ENCODE assay signal across 8 mouse cellular contexts in the genomic region with DNA sequence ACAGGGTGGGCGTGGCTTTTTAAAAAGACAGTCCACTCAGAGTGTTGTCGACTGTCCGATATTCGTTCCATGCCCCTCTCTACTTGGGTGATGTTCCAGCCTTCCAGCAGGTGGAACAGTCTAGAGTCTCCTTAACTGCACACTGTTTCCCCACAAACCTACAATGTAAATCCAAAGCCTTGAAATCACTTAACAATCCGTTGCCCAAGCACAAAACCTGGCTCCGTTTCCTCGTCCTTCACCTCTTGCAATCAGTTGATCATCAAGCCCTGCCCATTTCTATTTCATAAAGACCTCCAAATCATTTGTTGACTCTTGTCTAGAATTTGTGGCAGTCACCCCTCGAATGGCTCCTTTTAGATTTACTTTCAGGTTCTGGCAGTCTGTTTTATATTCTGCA. TPM values are rescaled to one million over a fixed set of nuclear protein-coding genes. Genes with fewer than 3 reads are reported as not detected.
DNase-seq lines count a peak whose midpoint lies in the region; ATAC-seq and TF ChIP-seq lines count a peak whose summit lies in the region.

No protein-coding gene starts in this region.

- intact Hi-C loops in heart, postnatal 14 days (cut with DNase I): no loop called here

- 0 out of 2 replicates have a peak overlapping the region, but pooled peaks have one; percentile 4 for H3K4me3 ChIP-seq in heart, embryonic 12.5 days
- peak overlapping the region; percentile 89 for H3K4me3 ChIP-seq in E14TG2a.4 (replicated peaks; ENCODE audit: low read length)
- H3K4me3 ChIP-seq in forebrain, embryonic 11.5 days (ENCODE audit: low read depth, low read length): no peak overlapping the region; the same call in 1 of the 2 replicates
- peak overlapping the region; percentile 72 for H3K4me3 ChIP-seq in liver, embryonic 16.5 days (ENCODE audit: low read depth, low read length)

- peaks cover 16% of the 10 kb centered on the region for H3K36me3 ChIP-seq in heart, embryonic 12.5 days
- peaks cover 22% of the 10 kb centered on the region for H3K36me3 ChIP-seq in E14TG2a.4 (ENCODE audit: insufficient read depth, low read length)
- H3K36me3 ChIP-seq in forebrain, embryonic 11.5 days (ENCODE audit: control insufficient read depth, insufficient read depth, low read length): no peaks in the 10 kb centered on the region; the same call in 1 of the 2 replicates
- no peaks in the 10 kb centered on the region for H3K36me3 ChIP-seq in liver, embryonic 16.5 days (ENCODE audit: control insufficient read depth, insufficient read depth)

- 86% methylated on average over 8 of the region's 8 CpGs for WGBS in heart, embryonic 12.5 days
- WGBS in forebrain, embryonic 11.5 days: 88% methylated on average over 8 of the region's 8 CpGs
- WGBS in liver, embryonic 16.5 days (ENCODE audit: insufficient replicate concordance): 69% methylated on average over 8 of the region's 8 CpGs

- H3K27me3 ChIP-seq in heart, embryonic 12.5 days (replicated peaks): no peaks in the 10 kb centered on the region
- no peaks in the 10 kb centered on the region for H3K27me3 ChIP-seq in E14TG2a.4 (ENCODE audit: insufficient read depth, low read length)
- no peaks in the 10 kb centered on the region for H3K27me3 ChIP-seq in forebrain, embryonic 11.5 days (ENCODE audit: control insufficient read depth, insufficient read depth, low read length)
- no peaks in the 10 kb centered on the region for H3K27me3 ChIP-seq in liver, embryonic 16.5 days (ENCODE audit: control insufficient read depth, insufficient read depth, low read depth, low read length)

- H3K4me2 ChIP-seq in heart, embryonic 12.5 days: peak overlapping the region; percentile 16; the same call in 1 of the 2 replicates
- peak overlapping the region; percentile 53; the same call in 1 of the 2 replicates for H3K4me2 ChIP-seq in forebrain, embryonic 11.5 days (ENCODE audit: low read depth, low read length, severe bottlenecking)
- H3K4me2 ChIP-seq in liver, embryonic 16.5 days (ENCODE audit: low read depth, low read length): peak overlapping the region; percentile 66; the same call in 1 of the 2 replicates

- H3K9ac ChIP-seq in heart, embryonic 12.5 days: no peak overlapping the region
- H3K9ac ChIP-seq in forebrain, embryonic 11.5 days (ENCODE audit: low read length): no peak overlapping the region
- H3K9ac ChIP-seq in liver, embryonic 16.5 days (ENCODE audit: low read depth, low read length): no peak overlapping the region

- TF ChIP-seq CTCF in E14TG2a.4 (conservative IDR thresholded peaks at IDR 0.05; ENCODE audit: low read length): no peak

- no peaks in the 10 kb centered on the region for H3K9me3 ChIP-seq in heart, embryonic 12.5 days (replicated peaks)
- no peaks in the 10 kb centered on the region for H3K9me3 ChIP-seq in E14TG2a.4 (ENCODE audit: low read length)
- no peaks in the 10 kb centered on the region for H3K9me3 ChIP-seq in forebrain, embryonic 11.5 days (ENCODE audit: control insufficient read depth, low read length)
- H3K9me3 ChIP-seq in liver, embryonic 16.5 days (replicated peaks; ENCODE audit: control insufficient read depth, low read length): no peaks in the 10 kb centered on the region

- no peak overlapping the region for H3K27ac ChIP-seq in heart, embryonic 12.5 days (ENCODE audit: poor library complexity, severe bottlenecking)
- no peak overlapping the region for H3K27ac ChIP-seq in forebrain, embryonic 11.5 days (ENCODE audit: low read depth, low read length)
- no peak overlapping the region for H3K27ac ChIP-seq in liver, embryonic 16.5 days (ENCODE audit: low read length)

- no peak for ATAC-seq in heart, embryonic 12.5 days (ENCODE audit: insufficient number of reproducible peaks, low FRiP score)
- no peak for ATAC-seq in forebrain, embryonic 11.5 days (replicated peaks; ENCODE audit: low FRiP score)
- ATAC-seq in liver, embryonic 16.5 days (ENCODE audit: low read depth): no peak
- no peak for ATAC-seq in megakaryocyte progenitor cell, adult 5-6 weeks (replicated peaks; ENCODE audit: poor library complexity)

- H3K4me1 ChIP-seq in heart, embryonic 12.5 days (replicated peaks): no peaks in the 10 kb centered on the region
- H3K4me1 ChIP-seq in E14TG2a.4 (replicated peaks; ENCODE audit: low read depth, low read length): peaks cover 34% of the 10 kb centered on the region
- no peaks in the 10 kb centered on the region for H3K4me1 ChIP-seq in forebrain, embryonic 11.5 days (replicated peaks; ENCODE audit: control insufficient read depth, insufficient read depth, low read length)
- peaks cover 2% of the 10 kb centered on the region for H3K4me1 ChIP-seq in liver, embryonic 16.5 days (ENCODE audit: control insufficient read depth, low read depth, low read length)

- DNase-seq in heart, postnatal 14 days: no peak
- no peak for DNase-seq in forebrain, embryonic 11.5 days (ENCODE audit: low spot score)
- DNase-seq in layer of hippocampus, adult 9-10 months (ENCODE audit: low spot score): no peak
- DNase-seq in right cerebral cortex, postnatal 4 days: no peak

RNA-seq across cellular contexts. Expression of a gene that starts 1.4 kb away (rescaled TPM):
- 40.6 and 43.3 TPM in 2 replicates for polyA plus RNA-seq in heart, embryonic 12.5 days (2016; fragmentation: Nextera tagmentation; extraction: Ambion mirVana)
- total RNA-seq in heart, postnatal 14 days (2021): 10 to 100 TPM; 18.4 TPM
- 46.2 and 48.7 TPM in 2 replicates for polyA plus RNA-seq in forebrain, embryonic 11.5 days (2014; fragmentation: Nextera tagmentation; extraction: Ambion mirVana)
- 11.0 and 11.4 TPM in 2 replicates for polyA plus RNA-seq in liver, embryonic 16.5 days (2015; fragmentation: Nextera tagmentation; extraction: Ambion mirVana)
- total RNA-seq in megakaryocyte progenitor cell, adult 5-6 weeks (2015): 24.7 and 29.7 TPM in 2 replicates
- total RNA-seq in megakaryocyte progenitor cell, adult 5-6 weeks (2017): 30.0 and 45.8 TPM in 2 replicates

Comparison
In these comparisons a context has a peak if more than half of its experiments do, and no peak if none do; other contexts are left out.
1. H3K4me2 ChIP-seq: peak in every context shown above with its lines; median percentile 66 in liver, embryonic 16.5 days; 53 in forebrain, embryonic 11.5 days; 16 in heart, embryonic 12.5 days.